Mouse (Mus musculus) cortical plate, adult 2 months (tissue): ENCODE results near the gene Fpgs. TPM values are rescaled to one million over a fixed set of nuclear protein-coding genes. Genes with fewer than 3 reads are reported as not detected.

Experiments used
- H3K27ac ChIP-seq: fragments of 200-500 bp; 2 replicates; pipeline ENCODE4 v1.5.1; 2012; ENCODE audit warnings: low read length, control low read depth, inconsistent platforms; ENCODE audit not compliant: insufficient read depth
- H3K4me1 ChIP-seq: fragments of 200-500 bp; 2 replicates; pipeline ENCODE4 v1.6.1; 2011; ENCODE audit warnings: low read length; ENCODE audit not compliant: control insufficient read depth, insufficient read depth
- H3K4me3 ChIP-seq: fragments of 200-500 bp; 2 replicates; pipeline ENCODE4 v1.5.1; 2011; ENCODE audit warnings: mild to moderate bottlenecking, low read length, control low read depth; ENCODE audit not compliant: insufficient read depth
- CTCF ChIP-seq: fragments of 200-500 bp; IDR thresholded peaks from 2 replicates; pipeline ENCODE4 v1.5.1; 2011; ENCODE audit warnings: mild to moderate bottlenecking, control low read depth, low read length; ENCODE audit not compliant: insufficient read depth; ENCODE audit errors: extremely low read depth
- POLR2A ChIP-seq: fragments of 200-500 bp; IDR thresholded peaks from 2 replicates; pipeline ENCODE4 v1.6.1; 2011; ENCODE audit warnings: mild to moderate bottlenecking, low read length, control low read depth; ENCODE audit not compliant: insufficient read depth; ENCODE audit errors: extremely low read depth
- polyA plus RNA-seq: library from polyadenylated mRNA; depleted of rRNA; stranded (reverse); fragments of >200 nt; gene quantifications from 2 replicates; pipeline ENCODE4 v1.2.3, GENCODE M21; 2012

Fpgs gene
- polyA plus RNA-seq, 1 experiment: 16.4 TPM

- Histone ChIP-seq H3K4me3 (no peak overlapping the region), H3K4me1 (no peaks in the 10 kb centered on the region)
- TF ChIP-seq POLR2A (no peak), CTCF (no peak)
These were observed 42.3 kb downstream of the Fpgs start for GRCm38 (mm10) chr2:32661509-32662107.

GRCm38 (mm10) chr2:32658873-32659272 lies 45.1 kb downstream of the Fpgs start:
- TF ChIP-seq POLR2A (no peak), CTCF (no peak)

More at GRCm38 (mm10) chr2:32661509-32662107, 42.3 kb downstream of the Fpgs start:
- 0 out of 2 replicates have a peak overlapping the region, but pooled peaks have one; percentile 42 for H3K27ac ChIP-seq

GRCm38 (mm10) chr2:32655826-32656225 lies 48.1 kb downstream of the Fpgs start:
- Histone ChIP-seq H3K27ac (peak overlapping the region; percentile 86), H3K4me3 (no peak overlapping the region), H3K4me1 (no peaks in the 10 kb centered on the region)
- no peak for TF ChIP-seq POLR2A
- TF ChIP-seq CTCF: no peak

More at GRCm38 (mm10) chr2:32658873-32659272, 45.1 kb downstream of the Fpgs start:
- Histone ChIP-seq H3K4me1 (no peaks in the 10 kb centered on the region), H3K27ac (no peak overlapping the region), H3K4me3 (no peak overlapping the region)

GRCm38 (mm10) chr2:32655394-32655744 lies 48.6 kb downstream of the Fpgs start:
- H3K4me1 ChIP-seq: no peaks in the 10 kb centered on the region
- TF ChIP-seq CTCF (no peak), POLR2A (no peak)
- no peak overlapping the region for H3K4me3 ChIP-seq
- H3K27ac ChIP-seq: peak overlapping the region; percentile 82

GRCm38 (mm10) chr2:32654743-32655393 lies 49.1 kb downstream of the Fpgs start:
- TF ChIP-seq CTCF (no peak), POLR2A (no peak)
- peak overlapping the region; percentile 82 for H3K27ac ChIP-seq
- no peaks in the 10 kb centered on the region for H3K4me1 ChIP-seq
- H3K4me3 ChIP-seq: no peak overlapping the region

- no peak overlapping the region for H3K4me3 ChIP-seq
- no peak overlapping the region; the same call in 1 of the 2 replicates for H3K27ac ChIP-seq
- no peaks in the 10 kb centered on the region for H3K4me1 ChIP-seq
- no peak for TF ChIP-seq POLR2A
- TF ChIP-seq CTCF: no peak
These were observed 50.2 kb downstream of the Fpgs start for GRCm38 (mm10) chr2:32653764-32654163.

- peak overlapping the region; percentile 94 for H3K27ac ChIP-seq
- TF ChIP-seq CTCF: no peak
- TF ChIP-seq POLR2A: no peak
- H3K4me3 ChIP-seq: peak overlapping the region; percentile 24
- no peaks in the 10 kb centered on the region for H3K4me1 ChIP-seq
These were observed 56.6 kb downstream of the Fpgs start for GRCm38 (mm10) chr2:32647366-32647765.

- TF ChIP-seq CTCF (no peak), POLR2A (no peak)
- no peaks in the 10 kb centered on the region for H3K4me1 ChIP-seq
- H3K4me3 ChIP-seq: peak within 1 kb of the TSS; percentile 24
- H3K27ac ChIP-seq: peak within 1 kb of the TSS; percentile 94
These were observed 57.4 kb downstream of the Fpgs start, which contains the start of gene Eng for GRCm38 (mm10) chr2:32646379-32647056. Gene Eng, plus strand, starts transcription at chr2:32646595.

- no peak for TF ChIP-seq POLR2A
- no peak for TF ChIP-seq CTCF
- H3K27ac ChIP-seq: no peak overlapping the region
- H3K4me1 ChIP-seq: no peaks in the 10 kb centered on the region
- H3K4me3 ChIP-seq: no peak overlapping the region
These were observed 58.3 kb downstream of the Fpgs start for GRCm38 (mm10) chr2:32645647-32646046.
